Mouse (Mus musculus): ENCODE measurements around the gene Gtf2e1. TPM values are rescaled to one million over a fixed set of nuclear protein-coding genes. Genes with fewer than 3 reads are reported as not detected.

Gtf2e1 gene
- polyA plus RNA-seq, 1 experiment from 2014 or later = 48.1 TPM

DNA sequence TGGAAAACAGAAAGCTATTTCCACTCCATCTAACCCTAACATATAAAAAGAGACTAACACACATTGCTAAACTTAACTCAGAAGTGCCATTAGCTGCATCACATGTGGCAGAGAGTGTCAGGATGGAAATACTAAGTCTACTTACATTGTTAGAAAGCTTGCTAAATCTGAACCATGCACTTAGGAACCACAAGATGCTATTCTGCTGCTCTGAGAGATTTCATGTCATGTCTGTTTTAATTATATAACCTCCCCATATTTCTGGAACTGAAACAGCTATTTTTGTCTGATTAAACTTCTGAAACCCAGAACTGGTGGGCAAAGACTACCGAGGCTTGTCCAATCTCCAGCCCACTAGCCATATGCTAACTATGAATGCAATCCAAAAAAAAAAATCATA lies 7.5 kb downstream of the Gtf2e1 start:
- DNase-seq (ENCODE audit: low spot score) = no peak
- Histone ChIP-seq H3K27ac (no peak overlapping the region), H3K9me3 (replicated peaks) (no peaks in the 10 kb centered on the region), H3K4me1 (peaks cover 11% of the 10 kb centered on the region), H3K4me3 (no peak overlapping the region), H3K27me3 (ENCODE audit: low read depth, poor library complexity, severe bottlenecking) (no peaks in the 10 kb centered on the region), H3K36me3 (peaks cover 59% of the 10 kb centered on the region)
- 96% methylated on average over 1 of the region's 1 CpGs for WGBS

DNA sequence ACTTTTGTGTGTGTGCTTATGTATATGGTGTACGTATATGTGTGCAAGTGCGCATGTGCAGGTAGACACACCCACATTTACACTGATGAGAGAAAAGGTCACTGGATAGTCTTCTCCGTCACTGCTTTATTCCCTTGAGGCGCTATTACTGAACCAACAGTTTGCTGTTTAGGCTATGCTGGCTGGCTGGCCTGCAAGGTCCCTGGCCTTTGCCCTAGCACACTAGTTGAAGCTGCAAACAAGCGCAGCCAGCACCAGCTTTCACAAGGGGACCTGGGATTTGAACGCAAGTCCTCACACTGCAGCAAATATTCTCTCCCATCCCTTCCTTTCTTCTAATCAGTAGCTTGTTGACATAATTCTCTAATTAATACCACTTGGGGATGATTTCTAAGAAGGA lies 9.4 kb downstream of the Gtf2e1 start:
- Histone ChIP-seq H3K27ac (no peak overlapping the region), H3K4me1 (peaks cover 11% of the 10 kb centered on the region), H3K9me3 (replicated peaks) (no peaks in the 10 kb centered on the region), H3K27me3 (ENCODE audit: low read depth, poor library complexity, severe bottlenecking) (no peaks in the 10 kb centered on the region), H3K36me3 (peaks cover 64% of the 10 kb centered on the region), H3K4me3 (no peak overlapping the region)
- WGBS = 92% methylated on average over 6 of the region's 6 CpGs
- DNase-seq (ENCODE audit: low spot score) = no peak

DNA sequence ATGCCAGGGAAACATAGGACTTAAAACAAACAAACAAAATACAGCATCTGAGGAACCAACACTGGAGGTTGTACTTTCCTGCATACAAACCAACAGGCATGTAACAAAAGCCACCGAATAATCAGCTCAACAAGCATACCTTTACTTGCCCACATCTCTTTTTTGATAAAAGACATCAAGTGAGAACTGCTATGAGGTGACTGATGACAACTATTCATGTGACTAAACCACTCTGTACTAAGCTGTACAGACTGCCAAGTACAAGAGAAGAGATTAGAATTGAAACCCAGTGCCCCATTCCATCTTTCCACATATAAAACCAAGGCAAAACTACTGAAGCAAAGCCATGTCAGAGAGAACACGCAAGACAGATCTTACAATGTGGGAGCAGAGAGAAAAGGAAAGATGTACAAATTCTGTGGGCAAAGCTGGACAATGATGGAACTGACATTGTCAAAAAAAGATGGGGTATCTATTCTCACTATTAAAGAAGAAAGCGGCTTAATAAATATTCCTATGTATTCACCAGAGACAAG lies 12.8 kb downstream of the Gtf2e1 start:
- H3K9me3 ChIP-seq (replicated peaks) = no peaks in the 10 kb centered on the region
- WGBS = 95% methylated on average over 3 of the region's 3 CpGs
- H3K27me3 ChIP-seq (ENCODE audit: low read depth, poor library complexity, severe bottlenecking) = no peaks in the 10 kb centered on the region
- DNase-seq (ENCODE audit: low spot score) = no peak
- H3K4me1 ChIP-seq = peaks cover 11% of the 10 kb centered on the region
- no peak overlapping the region for H3K4me3 ChIP-seq
- peaks cover 67% of the 10 kb centered on the region for H3K36me3 ChIP-seq
- H3K27ac ChIP-seq = no peak overlapping the region

DNA sequence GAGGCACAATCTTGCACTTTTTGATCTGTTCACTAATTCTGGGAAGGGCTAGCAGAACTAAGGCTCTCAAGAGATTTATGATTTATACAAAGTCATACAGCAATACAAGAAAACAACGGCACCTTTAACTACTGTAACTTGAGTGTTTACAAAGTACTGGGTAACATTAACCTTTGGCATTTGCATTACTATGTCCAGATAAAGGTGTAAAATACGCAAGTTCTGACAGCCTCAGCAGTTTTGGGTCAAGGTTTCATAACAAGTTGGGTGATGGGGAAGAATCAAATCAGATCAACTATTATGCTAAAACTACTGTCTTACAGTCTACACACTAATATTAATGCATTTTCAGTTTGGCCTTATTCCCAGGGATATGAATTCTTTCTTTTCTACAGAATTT lies 14.5 kb downstream of the Gtf2e1 start:
- no peak for DNase-seq (ENCODE audit: low spot score)
- Histone ChIP-seq H3K27me3 (ENCODE audit: low read depth, poor library complexity, severe bottlenecking) (no peaks in the 10 kb centered on the region), H3K9me3 (replicated peaks) (no peaks in the 10 kb centered on the region), H3K4me1 (peaks cover 8% of the 10 kb centered on the region), H3K4me3 (no peak overlapping the region), H3K36me3 (peaks cover 77% of the 10 kb centered on the region), H3K27ac (no peak overlapping the region)
- WGBS = 91% methylated on average over 2 of the region's 2 CpGs

DNA sequence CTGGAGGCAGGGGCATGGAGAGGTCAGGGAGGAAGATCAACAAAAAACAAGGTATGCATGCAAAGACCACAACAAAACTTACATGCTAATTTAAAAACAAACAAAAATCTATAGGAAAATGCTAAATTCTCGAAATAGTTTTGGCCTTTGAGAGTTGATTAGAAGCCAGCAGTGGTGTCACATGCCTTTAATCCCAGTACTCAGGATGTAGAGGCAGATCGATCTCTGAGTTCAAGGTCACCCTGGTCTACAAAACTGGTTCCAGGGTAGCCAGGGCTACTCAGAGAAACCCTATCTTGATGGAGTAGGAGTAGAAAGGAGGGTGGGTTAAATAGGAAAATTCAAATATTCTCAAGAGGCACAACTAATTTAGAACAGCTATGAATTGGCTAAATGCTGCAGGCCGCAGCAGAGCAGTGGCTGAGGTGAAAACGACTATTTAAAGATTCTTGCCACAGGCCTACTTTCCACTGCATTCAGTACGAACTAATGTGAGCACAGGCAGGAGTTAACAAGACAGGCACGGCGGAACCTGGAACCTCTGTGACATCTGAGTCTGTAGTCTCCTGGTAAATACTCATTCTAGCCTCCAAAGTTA lies 17.4 kb downstream of the Gtf2e1 start:
- Histone ChIP-seq H3K4me3 (no peak overlapping the region), H3K36me3 (peaks cover 97% of the 10 kb centered on the region), H3K27me3 (ENCODE audit: low read depth, poor library complexity, severe bottlenecking) (no peaks in the 10 kb centered on the region), H3K4me1 (no peaks in the 10 kb centered on the region), H3K27ac (no peak overlapping the region), H3K9me3 (replicated peaks) (no peaks in the 10 kb centered on the region)
- no peak for DNase-seq (ENCODE audit: low spot score)
- 92% methylated on average over 7 of the region's 7 CpGs for WGBS

DNA sequence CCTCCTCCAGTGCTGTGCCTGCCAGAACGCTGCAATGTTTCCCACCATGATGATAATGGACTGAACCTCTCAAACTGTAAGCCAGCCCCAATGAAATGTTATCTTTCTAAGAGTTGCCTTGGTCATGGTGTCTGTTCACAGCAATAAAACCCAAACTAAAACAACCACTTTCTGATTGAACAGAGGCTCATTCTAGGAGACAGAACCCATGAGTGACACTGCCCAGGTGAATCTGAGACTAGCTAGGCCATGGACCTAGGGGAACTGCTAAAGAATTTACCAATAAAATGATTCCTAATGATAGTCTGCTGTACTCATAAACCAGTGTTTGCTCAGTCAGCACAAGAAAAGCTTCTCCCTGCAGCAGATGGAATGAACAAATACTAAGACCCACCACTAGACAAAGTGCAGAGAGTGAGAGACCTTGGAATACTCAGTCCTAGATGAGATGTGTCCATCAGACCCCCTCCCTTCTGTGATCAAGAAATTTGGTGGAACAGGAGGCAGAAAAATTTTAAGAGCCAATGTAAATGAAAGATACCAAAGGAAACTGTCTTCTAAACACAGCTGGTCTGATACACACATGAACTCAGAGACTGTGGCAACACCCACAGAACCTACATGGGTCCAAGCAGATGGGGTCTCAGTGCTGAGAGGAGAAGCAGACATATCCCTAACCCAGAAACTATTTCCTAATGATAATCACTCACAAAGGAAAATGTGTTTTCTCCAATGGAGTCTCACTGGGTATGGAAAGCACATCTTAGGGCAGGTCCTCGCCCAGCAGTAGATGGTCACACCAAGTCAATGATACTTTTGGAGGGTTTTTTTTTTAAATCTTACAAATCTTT lies 19.2 kb downstream of the Gtf2e1 start:
- WGBS = 96% methylated on average over 2 of the region's 2 CpGs
- Histone ChIP-seq H3K27ac (no peak overlapping the region), H3K36me3 (peaks cover 95% of the 10 kb centered on the region), H3K4me1 (no peaks in the 10 kb centered on the region), H3K4me3 (no peak overlapping the region), H3K27me3 (ENCODE audit: low read depth, poor library complexity, severe bottlenecking) (no peaks in the 10 kb centered on the region), H3K9me3 (replicated peaks) (no peaks in the 10 kb centered on the region)
- no peak for DNase-seq (ENCODE audit: low spot score)

DNA sequence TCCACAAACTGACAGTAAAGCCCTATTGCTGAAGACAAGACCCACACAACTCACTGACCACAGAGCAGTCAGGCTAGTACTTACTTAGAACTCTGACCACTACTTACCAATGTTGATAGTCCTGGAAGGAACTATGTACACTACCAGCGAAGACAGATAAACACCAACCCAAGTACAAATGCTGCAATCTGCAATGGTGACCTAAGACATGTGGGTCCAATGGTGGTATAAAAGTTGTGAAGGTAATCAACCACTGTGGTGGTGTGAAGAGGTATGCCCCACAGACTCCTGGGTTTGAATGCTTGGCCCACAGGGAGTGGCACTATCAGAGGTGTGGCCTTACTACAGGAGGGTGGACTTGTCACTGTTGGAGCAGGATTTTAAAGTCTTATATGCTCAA lies 19.9 kb downstream of the Gtf2e1 start:
- no peak overlapping the region for H3K27ac ChIP-seq
- H3K27me3 ChIP-seq (ENCODE audit: low read depth, poor library complexity, severe bottlenecking) = no peaks in the 10 kb centered on the region
- WGBS = 93% methylated on average over 1 of the region's 1 CpGs
- H3K9me3 ChIP-seq (replicated peaks) = no peaks in the 10 kb centered on the region
- no peak overlapping the region for H3K4me3 ChIP-seq
- no peak for DNase-seq (ENCODE audit: low spot score)
- no peaks in the 10 kb centered on the region for H3K4me1 ChIP-seq
- H3K36me3 ChIP-seq = peaks cover 95% of the 10 kb centered on the region

DNA sequence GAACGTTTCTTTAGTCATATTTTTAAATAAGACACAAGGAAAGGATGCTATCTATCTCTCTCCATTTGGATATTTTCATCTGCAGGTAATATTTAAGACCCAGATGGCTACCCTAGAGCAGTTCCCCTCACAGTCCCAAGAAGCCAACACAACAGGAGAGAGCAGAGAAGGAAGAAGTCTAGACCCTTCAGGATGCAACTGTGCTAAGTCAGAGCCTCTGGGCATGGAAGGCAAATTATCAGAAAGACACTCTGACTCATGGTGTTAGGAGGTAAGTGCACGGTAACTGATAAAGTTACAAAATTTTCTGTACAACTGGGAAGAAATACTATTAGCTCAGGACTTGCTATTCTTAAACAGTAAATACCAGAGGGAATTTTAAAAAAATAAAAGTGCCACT lies 20.9 kb downstream of the Gtf2e1 start:
- Histone ChIP-seq H3K27me3 (ENCODE audit: low read depth, poor library complexity, severe bottlenecking) (no peaks in the 10 kb centered on the region), H3K4me1 (no peaks in the 10 kb centered on the region), H3K9me3 (replicated peaks) (no peaks in the 10 kb centered on the region), H3K27ac (no peak overlapping the region), H3K4me3 (no peak overlapping the region), H3K36me3 (peaks cover 94% of the 10 kb centered on the region)
- no peak for DNase-seq (ENCODE audit: low spot score)
- whole genome bisulfite sequencing = 93% methylated on average over 2 of the region's 2 CpGs

DNA sequence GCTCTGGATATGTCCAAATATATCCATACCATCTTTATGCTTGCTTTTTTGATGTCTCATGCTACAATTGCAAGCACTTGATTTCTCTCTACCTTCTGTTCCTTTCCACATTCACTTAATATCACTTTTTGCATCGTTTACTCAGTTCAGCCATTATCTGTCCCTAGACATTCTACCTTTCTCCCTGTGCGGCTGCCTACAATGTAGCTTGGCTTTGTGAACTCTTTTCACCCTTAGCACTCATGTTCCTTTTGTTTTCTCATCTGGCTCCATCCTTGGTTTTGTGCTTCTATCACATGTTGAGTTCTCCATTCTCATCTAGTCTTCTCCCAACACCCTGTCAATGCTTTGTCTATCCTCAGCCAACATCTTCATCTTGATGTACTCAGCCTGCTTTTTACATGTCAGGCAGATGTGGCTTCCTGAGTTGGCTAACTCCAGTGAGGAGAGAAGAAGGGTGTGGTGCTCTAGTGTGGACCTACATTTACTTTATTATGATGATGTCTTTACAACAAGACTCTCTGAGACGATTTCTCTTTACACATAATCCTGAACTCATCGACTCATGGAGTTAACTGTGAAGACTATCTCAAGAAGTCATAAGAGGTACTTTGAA lies 21.9 kb downstream of the Gtf2e1 start:
- Histone ChIP-seq H3K36me3 (peaks cover 93% of the 10 kb centered on the region), H3K4me1 (no peaks in the 10 kb centered on the region), H3K4me3 (no peak overlapping the region), H3K27ac (no peak overlapping the region), H3K9me3 (replicated peaks) (no peaks in the 10 kb centered on the region), H3K27me3 (ENCODE audit: low read depth, poor library complexity, severe bottlenecking) (no peaks in the 10 kb centered on the region)
- no peak for DNase-seq (ENCODE audit: low spot score)
- WGBS = 95% methylated on average over 4 of the region's 4 CpGs

DNA sequence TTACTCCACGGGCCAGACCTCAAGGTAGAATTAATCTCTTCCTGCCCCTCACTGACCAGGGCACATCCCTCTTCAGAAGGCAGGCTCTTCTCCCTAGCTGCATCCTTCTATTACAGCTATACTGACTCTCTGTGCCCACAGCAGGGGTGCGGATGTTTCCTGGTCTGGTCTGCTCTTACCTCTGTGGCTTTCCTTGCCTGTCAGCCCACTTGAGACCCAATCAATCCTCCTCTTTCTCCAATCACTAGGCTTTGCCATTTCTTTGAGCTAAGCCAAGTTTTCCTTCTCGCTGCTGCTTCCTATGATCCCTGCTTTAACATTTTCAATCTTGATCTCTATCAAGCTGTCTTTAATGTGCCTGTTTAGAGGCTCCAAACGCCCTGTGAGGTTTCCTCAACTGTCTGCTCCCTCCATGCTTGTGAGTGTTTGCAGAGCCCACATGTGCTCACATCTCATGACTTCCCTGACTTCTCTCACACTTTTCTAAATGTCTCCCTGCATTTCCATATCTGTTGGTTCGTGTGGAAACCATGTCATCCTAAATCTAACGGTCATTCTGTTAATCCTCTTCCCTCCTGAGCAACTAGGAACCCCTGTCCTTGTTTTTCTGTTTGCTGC lies 23.1 kb downstream of the Gtf2e1 start:
- no peak overlapping the region for H3K4me3 ChIP-seq
- H3K4me1 ChIP-seq = no peaks in the 10 kb centered on the region
- no peak for DNase-seq (ENCODE audit: low spot score)
- 90% methylated on average over 6 of the region's 6 CpGs for WGBS
- no peaks in the 10 kb centered on the region for H3K27me3 ChIP-seq (ENCODE audit: low read depth, poor library complexity, severe bottlenecking)
- no peak overlapping the region for H3K27ac ChIP-seq
- H3K9me3 ChIP-seq (replicated peaks) = no peaks in the 10 kb centered on the region
- H3K36me3 ChIP-seq = peaks cover 93% of the 10 kb centered on the region

DNA sequence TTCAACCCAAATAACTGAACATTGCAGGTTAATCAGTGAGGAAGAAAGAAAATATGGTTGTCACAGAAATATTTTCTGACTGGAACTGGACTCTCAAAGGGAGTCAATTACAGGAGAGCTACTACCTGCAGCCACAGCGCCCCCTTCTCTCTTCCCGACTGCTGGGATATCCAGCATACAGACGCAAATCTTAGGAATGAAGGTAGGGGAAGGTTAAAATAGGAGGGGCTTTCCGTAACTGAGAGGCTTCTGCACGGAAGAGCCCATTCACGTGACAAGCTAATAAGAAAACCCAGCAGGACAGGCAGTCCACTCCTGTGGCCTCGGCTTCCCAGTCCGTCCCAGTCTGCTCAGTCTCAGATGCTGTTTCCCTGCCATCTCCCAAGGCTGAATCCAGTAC lies 24.9 kb downstream of the Gtf2e1 start:
- Histone ChIP-seq H3K9me3 (replicated peaks) (no peaks in the 10 kb centered on the region), H3K36me3 (peaks cover 91% of the 10 kb centered on the region), H3K4me1 (no peaks in the 10 kb centered on the region), H3K27ac (no peak overlapping the region), H3K27me3 (ENCODE audit: low read depth, poor library complexity, severe bottlenecking) (no peaks in the 10 kb centered on the region), H3K4me3 (no peak overlapping the region)
- 84% methylated on average over 8 of the region's 8 CpGs for WGBS
- DNase-seq (ENCODE audit: low spot score) = no peak

DNA sequence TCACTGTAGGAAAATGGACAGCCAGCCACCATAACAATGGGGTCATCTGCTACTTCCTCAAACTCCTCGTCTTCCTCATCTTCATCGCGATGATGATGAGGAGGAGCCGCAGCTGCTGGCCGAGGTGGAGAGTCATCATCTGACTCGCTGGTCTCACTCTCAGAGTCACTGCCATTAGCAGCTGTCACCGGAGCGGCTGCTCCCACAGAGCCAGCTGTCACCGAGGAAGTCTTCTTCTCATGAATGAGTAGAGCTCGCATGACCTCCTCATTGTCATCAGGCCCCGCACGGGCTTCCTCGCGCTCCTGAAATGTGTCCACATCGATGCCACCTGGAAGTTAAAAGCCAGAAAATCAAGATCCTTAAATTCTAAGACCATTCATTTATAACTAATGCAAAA lies 28.1 kb downstream of the Gtf2e1 start:
- no peaks in the 10 kb centered on the region for H3K27me3 ChIP-seq (ENCODE audit: low read depth, poor library complexity, severe bottlenecking)
- no peaks in the 10 kb centered on the region for H3K9me3 ChIP-seq (replicated peaks)
- no peak overlapping the region for H3K27ac ChIP-seq
- DNase-seq (ENCODE audit: low spot score) = no peak
- no peak overlapping the region for H3K4me3 ChIP-seq
- H3K36me3 ChIP-seq = peaks cover 65% of the 10 kb centered on the region
- H3K4me1 ChIP-seq = no peaks in the 10 kb centered on the region
- WGBS = 96% methylated on average over 15 of the region's 15 CpGs

DNA sequence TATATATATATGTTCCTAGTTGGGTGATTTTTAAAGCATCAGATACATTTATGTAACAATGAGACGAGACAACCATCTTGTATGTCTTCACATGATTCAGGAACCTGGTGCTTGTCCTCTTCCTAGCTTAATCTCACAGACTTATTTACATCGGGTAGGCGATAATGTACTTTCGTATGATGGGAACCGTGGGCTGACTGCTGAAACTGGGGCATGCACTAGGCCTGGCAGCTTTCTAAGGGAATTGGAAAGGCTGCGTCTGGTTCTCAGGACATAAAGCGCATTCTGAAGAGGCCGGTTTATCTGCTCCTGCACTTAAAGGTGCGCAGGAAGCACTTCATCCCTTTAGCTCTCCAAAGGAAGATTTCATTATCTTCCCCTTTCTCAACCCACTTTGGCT lies 32.8 kb downstream of the Gtf2e1 start:
- no peak overlapping the region for H3K4me3 ChIP-seq
- DNase-seq (ENCODE audit: low spot score) = no peak
- no peaks in the 10 kb centered on the region for H3K9me3 ChIP-seq (replicated peaks)
- WGBS = 94% methylated on average over 9 of the region's 9 CpGs
- H3K4me1 ChIP-seq = no peaks in the 10 kb centered on the region
- H3K27me3 ChIP-seq (ENCODE audit: low read depth, poor library complexity, severe bottlenecking) = no peaks in the 10 kb centered on the region
- peaks cover 19% of the 10 kb centered on the region for H3K36me3 ChIP-seq
- no peak overlapping the region for H3K27ac ChIP-seq
